Mouse (Mus musculus) cortical plate, adult 2 months (tissue): ENCODE measurements at regions not wholly inside any gene's neighbourhood (a gene's known extent, or its start where the extent isn't known, plus 50 kb on each side); places are given as distances from the start of the nearest gene placed in this dataset.

Source experiments
- CTCF ChIP-seq: fragments of 200-500 bp; IDR thresholded peaks from 2 replicates; pipeline ENCODE4 v1.5.1; 2011; ENCODE audit warnings: mild to moderate bottlenecking, control low read depth, low read length; ENCODE audit not compliant: insufficient read depth; ENCODE audit errors: extremely low read depth
- POLR2A ChIP-seq: fragments of 200-500 bp; IDR thresholded peaks from 2 replicates; pipeline ENCODE4 v1.6.1; 2011; ENCODE audit warnings: mild to moderate bottlenecking, low read length, control low read depth; ENCODE audit not compliant: insufficient read depth; ENCODE audit errors: extremely low read depth

GRCm38 (mm10) chr9:30829158-30829870 lies 92.9 kb downstream of the Adamts15 start:
- TF ChIP-seq CTCF (no peak), POLR2A (no peak)
